Comparison of ENCODE assay signal across 7 mouse cellular contexts in genomic region chr12:83951711-83952575, GRCm38 (mm10). TPM values are rescaled to one million over a fixed set of nuclear protein-coding genes. Genes with fewer than 3 reads are reported as not detected.
DNase-seq lines count a peak whose midpoint lies in the region; ATAC-seq and TF ChIP-seq lines count a peak whose summit lies in the region.

No protein-coding gene starts in this region.

- TF ChIP-seq POLR2A in testis, adult 2 months (IDR thresholded peaks at IDR 0.05; ENCODE audit: control insufficient read depth, low read depth, low read length) = no peak

- H3K4me2 ChIP-seq in forebrain, embryonic 16.5 days (ENCODE audit: low read length) = peak overlapping the region; percentile 66
- peak overlapping the region; percentile 80 for H3K4me2 ChIP-seq in liver, embryonic 14.5 days (ENCODE audit: low read depth)

- H3K4me1 ChIP-seq in testis, adult 2 months (ENCODE audit: control insufficient read depth, insufficient read depth, low read length) = peaks cover 17% of the 10 kb centered on the region
- peaks cover 27% of the 10 kb centered on the region for H3K4me1 ChIP-seq in forebrain, embryonic 16.5 days (replicated peaks; ENCODE audit: control insufficient read depth, insufficient read depth, low read length)
- peaks cover 13 to 39% of the 10 kb centered on the region in 2 experiments for H3K4me1 ChIP-seq in liver, embryonic 14.5 days (replicated peaks; ENCODE audit: control insufficient read depth in 2 of 2, insufficient read depth in 2 of 2, low read length in 1 of 2)

- no peak overlapping the region; the same call in 1 of the 2 replicates for H3K27ac ChIP-seq in testis, adult 2 months (ENCODE audit: control insufficient read depth, insufficient read depth, low read depth, low read length)
- no peak overlapping the region for H3K27ac ChIP-seq in forebrain, embryonic 16.5 days (ENCODE audit: low read length)
- no peak overlapping the region for H3K27ac ChIP-seq in liver, embryonic 14.5 days

- H3K4me3 ChIP-seq in testis, adult 2 months (ENCODE audit: control insufficient read depth, low read depth, low read length) = peak overlapping the region; percentile 88
- peak overlapping the region; percentile 60 for H3K4me3 ChIP-seq in forebrain, embryonic 16.5 days (replicated peaks; ENCODE audit: low read length)
- H3K4me3 ChIP-seq in liver, embryonic 14.5 days (ENCODE audit: insufficient read depth in 1 of 2, low read depth in 2 of 2, low read length in 2 of 2) = peak overlapping the region; percentile 65 to 68

- TF ChIP-seq EP300 in liver, embryonic 14.5 days (IDR thresholded peaks at IDR 0.05; ENCODE audit: low read depth) = no peak

- no peaks in the 10 kb centered on the region for H3K36me3 ChIP-seq in testis, adult 2 months (ENCODE audit: control insufficient read depth, insufficient read depth, low read length)
- H3K36me3 ChIP-seq in forebrain, embryonic 16.5 days (ENCODE audit: control insufficient read depth, insufficient read depth) = 0 out of 2 replicates have a peak, but pooled peaks cover 2% of the 10 kb centered on the region
- H3K36me3 ChIP-seq in liver, embryonic 14.5 days (replicated peaks; ENCODE audit: control insufficient read depth, insufficient read depth, low read depth) = no peaks in the 10 kb centered on the region

- no peak for DNase-seq in testis, postnatal 14 days (ENCODE audit: low spot score)
- DNase-seq in liver, embryonic 14.5 days (ENCODE audit: low read depth in 3 of 3, low spot score in 3 of 3) = no peak
- DNase-seq in right cerebral cortex, postnatal 36 days (ENCODE audit: low spot score in 2 of 2) = no peak
- no peak for DNase-seq in embryo, embryonic 10 days (ENCODE audit: low spot score)
- DNase-seq in spleen, postnatal 14 days (ENCODE audit: low spot score in 2 of 2) = no peak

- H3K9ac ChIP-seq in forebrain, embryonic 16.5 days (replicated peaks; ENCODE audit: low read depth, low read length) = peak overlapping the region; percentile 81
- peak overlapping the region; percentile 70 for H3K9ac ChIP-seq in liver, embryonic 14.5 days (replicated peaks)

- 70% methylated on average over 32 of the region's 32 CpGs for whole genome bisulfite sequencing in forebrain, embryonic 16.5 days
- 34% methylated on average over 32 of the region's 32 CpGs for WGBS in liver, embryonic 14.5 days (ENCODE audit: insufficient replicate concordance)

- H3K9me3 ChIP-seq in forebrain, embryonic 16.5 days (ENCODE audit: control insufficient read depth, low read length) = no peaks in the 10 kb centered on the region
- no peaks in the 10 kb centered on the region for H3K9me3 ChIP-seq in liver, embryonic 14.5 days (ENCODE audit: control insufficient read depth, low read length)

- no peak for ATAC-seq in forebrain, embryonic 16.5 days
- ATAC-seq in liver, embryonic 14.5 days (ENCODE audit: insufficient read depth) = peak; percentile 11; the same call in 1 of the 2 replicates

- no peak for TF ChIP-seq CTCF in testis, adult 2 months (IDR thresholded peaks at IDR 0.05; ENCODE audit: control insufficient read depth, insufficient read depth, insufficient replicate concordance, low read depth, low read length)
- TF ChIP-seq CTCF in liver, embryonic 14.5 days (IDR thresholded peaks at IDR 0.05; ENCODE audit: low read depth) = no peak

- no peaks in the 10 kb centered on the region for H3K27me3 ChIP-seq in testis, adult 2 months (ENCODE audit: control insufficient read depth, insufficient read depth, low read length)
- H3K27me3 ChIP-seq in forebrain, embryonic 16.5 days (replicated peaks; ENCODE audit: control insufficient read depth, insufficient read depth, low read length) = no peaks in the 10 kb centered on the region
- no peaks in the 10 kb centered on the region for H3K27me3 ChIP-seq in liver, embryonic 14.5 days (ENCODE audit: control insufficient read depth, insufficient read depth, low read length)

RNA-seq across cellular contexts. Expression of gene Riox1, which starts 1.5 kb away (rescaled TPM):
- 2.4 and 2.9 TPM in 2 replicates for polyA plus RNA-seq in testis, adult 2 months (2012; rRNA removed)
- polyA plus RNA-seq in forebrain, embryonic 16.5 days (2015; fragmentation: Nextera tagmentation; extraction: Ambion mirVana) = 9.3 and 9.7 TPM in 2 replicates
- polyA plus RNA-seq in liver, embryonic 14.5 days (2012; rRNA removed) = 7.8 and 8.1 TPM in 2 replicates
- polyA plus RNA-seq in liver, embryonic 14.5 days (2014; fragmentation: Nextera tagmentation; extraction: Ambion mirVana) = 6.8 and 7.3 TPM in 2 replicates

RNA-seq across cellular contexts. Expression of gene Numb, which starts 30.2 kb away (rescaled TPM):
- 24.5 and 25.8 TPM in 2 replicates for polyA plus RNA-seq in testis, adult 2 months (2012; rRNA removed)
- polyA plus RNA-seq in forebrain, embryonic 16.5 days (2015; fragmentation: Nextera tagmentation; extraction: Ambion mirVana) = 16.3 and 19.2 TPM in 2 replicates
- 13.1 and 14.0 TPM in 2 replicates for polyA plus RNA-seq in liver, embryonic 14.5 days (2012; rRNA removed)
- 9.7 and 11.3 TPM in 2 replicates for polyA plus RNA-seq in liver, embryonic 14.5 days (2014; fragmentation: Nextera tagmentation; extraction: Ambion mirVana)

RNA-seq across cellular contexts. Expression of gene Heatr4, which starts 32.7 kb away (rescaled TPM):
- 33.7 and 40.7 TPM in 2 replicates for polyA plus RNA-seq in testis, adult 2 months (2012; rRNA removed)
- not detected in 2 replicates for polyA plus RNA-seq in forebrain, embryonic 16.5 days (2015; fragmentation: Nextera tagmentation; extraction: Ambion mirVana)
- not detected in 2 replicates for polyA plus RNA-seq in liver, embryonic 14.5 days (2012; rRNA removed)
- polyA plus RNA-seq in liver, embryonic 14.5 days (2014; fragmentation: Nextera tagmentation; extraction: Ambion mirVana) = not detected in 2 replicates

RNA-seq across cellular contexts. Expression of gene Acot2, which starts 35.7 kb away (rescaled TPM):
- polyA plus RNA-seq in testis, adult 2 months (2012; rRNA removed) = 0.94 and 1.6 TPM in 2 replicates
- 9.4 and 11.3 TPM in 2 replicates for polyA plus RNA-seq in forebrain, embryonic 16.5 days (2015; fragmentation: Nextera tagmentation; extraction: Ambion mirVana)
- polyA plus RNA-seq in liver, embryonic 14.5 days (2012; rRNA removed) = 2.7 and 2.9 TPM in 2 replicates
- 5.5 and 6.0 TPM in 2 replicates for polyA plus RNA-seq in liver, embryonic 14.5 days (2014; fragmentation: Nextera tagmentation; extraction: Ambion mirVana)

RNA-seq across cellular contexts. Expression of gene Acot1, which starts 57.3 kb away (rescaled TPM):
- 0.73 and 1.8 TPM in 2 replicates for polyA plus RNA-seq in testis, adult 2 months (2012; rRNA removed)
- 72.1 and 101 TPM in 2 replicates for polyA plus RNA-seq in forebrain, embryonic 16.5 days (2015; fragmentation: Nextera tagmentation; extraction: Ambion mirVana)
- polyA plus RNA-seq in liver, embryonic 14.5 days (2012; rRNA removed) = 12.8 and 14.7 TPM in 2 replicates
- 28.3 and 35.7 TPM in 2 replicates for polyA plus RNA-seq in liver, embryonic 14.5 days (2014; fragmentation: Nextera tagmentation; extraction: Ambion mirVana)

Comparison
In these comparisons a context has a peak if more than half of its experiments do, and no peak if none do; other contexts are left out.
1. RNA of gene Heatr4, which starts 32.7 kb away (polyA plus RNA-seq): 33.7 to 40.7 TPM in testis, adult 2 months; not detected in forebrain, embryonic 16.5 days and not detected in liver, embryonic 14.5 days; every median in the first group is over 10 times any median in the second.
2. Peak in every context shown above with its lines, with median percentiles within 50 percentile points of each other: H3K4me3 ChIP-seq.